Mouse (Mus musculus): Measurements from ENCODE around the gene Tas1r1. TPM values are rescaled to one million over a fixed set of nuclear protein-coding genes. Genes with fewer than 3 reads are reported as not detected.

Gene Tas1r1
- polyA plus RNA-seq, 1 experiment from 2014 or later: 1.2 TPM

DNA sequence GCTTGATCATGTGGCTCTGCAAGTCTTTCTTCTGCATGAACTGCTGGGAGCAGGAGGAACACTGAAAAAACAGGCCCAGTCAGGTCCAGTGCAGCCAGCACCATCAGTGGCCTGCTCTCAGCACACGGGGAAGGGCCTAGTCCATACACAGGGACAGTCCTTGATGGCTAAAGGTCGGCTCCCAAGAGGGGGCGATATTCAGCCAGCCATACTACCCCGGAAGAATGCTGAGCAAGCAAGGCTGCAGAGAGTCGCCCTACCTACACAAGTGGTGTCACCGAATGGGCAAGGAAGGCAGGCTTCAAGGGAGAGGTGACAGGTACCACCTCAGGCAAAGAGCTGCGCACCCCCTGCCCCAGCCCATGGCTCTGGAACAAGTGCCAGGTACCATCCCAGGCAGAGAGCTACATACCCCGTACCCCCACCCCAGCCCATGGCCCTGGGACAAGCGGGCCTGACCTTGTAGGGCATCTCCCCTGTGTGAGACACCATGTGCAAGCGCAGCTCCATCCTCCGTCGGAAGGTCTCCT lies 16.7 kb downstream of the Tas1r1 start:
- whole genome bisulfite sequencing: 79% methylated on average over 12 of the region's 12 CpGs
- no peak overlapping the region for H3K27ac ChIP-seq (replicated peaks; ENCODE audit: low read depth, low read length)
- no peak overlapping the region for H3K4me3 ChIP-seq (replicated peaks; ENCODE audit: low read depth, low read length)
- H3K4me2 ChIP-seq (ENCODE audit: low read length): no peak overlapping the region
- H3K36me3 ChIP-seq (ENCODE audit: control insufficient read depth, insufficient read depth, low read length): peaks cover 54% of the 10 kb centered on the region
- H3K27me3 ChIP-seq (ENCODE audit: control insufficient read depth, insufficient read depth, low read length): no peaks in the 10 kb centered on the region
- no peak for ATAC-seq (ENCODE audit: low FRiP score, low TSS enrichment)
- H3K4me1 ChIP-seq (ENCODE audit: control insufficient read depth, insufficient read depth, low read length): peaks cover 13% of the 10 kb centered on the region
- H3K9ac ChIP-seq (replicated peaks; ENCODE audit: low read length): no peak overlapping the region
- no peaks in the 10 kb centered on the region for H3K9me3 ChIP-seq (ENCODE audit: control insufficient read depth, low read length)
- no peak for DNase-seq

DNA sequence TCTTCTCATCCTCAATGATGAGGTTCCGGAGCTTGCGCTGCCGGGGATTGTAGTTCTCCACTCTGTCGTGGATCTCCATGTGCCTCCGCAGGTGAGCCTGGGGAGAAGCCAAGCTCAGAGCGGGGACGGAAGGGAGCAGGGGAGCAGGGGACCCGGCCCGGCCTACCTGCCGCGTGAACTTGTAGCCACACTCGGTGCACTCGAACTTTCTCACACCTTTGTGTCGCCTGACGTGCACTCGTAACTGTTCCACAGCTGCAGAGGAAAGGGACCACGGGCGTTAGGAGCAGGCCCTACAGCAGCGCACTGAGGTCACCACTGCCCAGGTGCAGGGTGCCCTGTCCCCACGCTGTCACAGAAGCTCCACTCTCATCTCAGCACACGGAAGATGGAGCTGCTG lies 18.3 kb downstream of the Tas1r1 start:
- Histone ChIP-seq H3K9me3 (ENCODE audit: control insufficient read depth, low read length) (no peaks in the 10 kb centered on the region), H3K27ac (replicated peaks; ENCODE audit: low read depth, low read length) (no peak overlapping the region), H3K4me1 (ENCODE audit: control insufficient read depth, insufficient read depth, low read length) (no peaks in the 10 kb centered on the region), H3K4me3 (replicated peaks; ENCODE audit: low read depth, low read length) (no peak overlapping the region), H3K36me3 (ENCODE audit: control insufficient read depth, insufficient read depth, low read length) (peaks cover 59% of the 10 kb centered on the region), H3K4me2 (ENCODE audit: low read length) (no peak overlapping the region), H3K9ac (replicated peaks; ENCODE audit: low read length) (no peak overlapping the region), H3K27me3 (ENCODE audit: control insufficient read depth, insufficient read depth, low read length) (no peaks in the 10 kb centered on the region)
- no peak for ATAC-seq (ENCODE audit: low FRiP score, low TSS enrichment)
- 94% methylated on average over 21 of the region's 21 CpGs for WGBS
- DNase-seq: no peak

DNA sequence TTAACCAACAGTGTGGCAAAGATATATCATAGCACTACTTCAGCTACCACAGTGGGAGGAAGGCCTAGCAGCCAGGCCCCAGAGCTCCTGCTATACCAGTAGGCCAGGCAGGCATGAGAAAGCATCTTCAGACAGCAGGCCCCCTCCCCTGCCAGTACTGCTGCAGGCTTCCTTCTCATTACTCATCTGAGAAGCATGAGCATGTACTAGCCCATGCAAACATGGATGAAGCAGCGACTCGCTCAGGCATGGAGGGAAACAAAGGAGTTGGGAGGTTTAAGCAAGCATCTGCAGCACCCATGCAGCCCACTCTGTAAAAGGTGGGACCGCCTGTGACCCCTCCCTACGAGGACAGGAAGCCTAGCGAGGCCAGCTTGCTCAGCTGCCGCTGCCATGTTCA lies 19.3 kb downstream of the Tas1r1 start:
- Histone ChIP-seq H3K36me3 (ENCODE audit: control insufficient read depth, insufficient read depth, low read length) (peaks cover 65% of the 10 kb centered on the region), H3K4me3 (replicated peaks; ENCODE audit: low read depth, low read length) (no peak overlapping the region), H3K27me3 (ENCODE audit: control insufficient read depth, insufficient read depth, low read length) (no peaks in the 10 kb centered on the region), H3K9me3 (ENCODE audit: control insufficient read depth, low read length) (no peaks in the 10 kb centered on the region), H3K4me1 (ENCODE audit: control insufficient read depth, insufficient read depth, low read length) (no peaks in the 10 kb centered on the region), H3K4me2 (ENCODE audit: low read length) (no peak overlapping the region), H3K27ac (replicated peaks; ENCODE audit: low read depth, low read length) (no peak overlapping the region), H3K9ac (replicated peaks; ENCODE audit: low read length) (no peak overlapping the region)
- 91% methylated on average over 6 of the region's 6 CpGs for WGBS
- ATAC-seq (ENCODE audit: low FRiP score, low TSS enrichment): no peak
- no peak for DNase-seq

DNA sequence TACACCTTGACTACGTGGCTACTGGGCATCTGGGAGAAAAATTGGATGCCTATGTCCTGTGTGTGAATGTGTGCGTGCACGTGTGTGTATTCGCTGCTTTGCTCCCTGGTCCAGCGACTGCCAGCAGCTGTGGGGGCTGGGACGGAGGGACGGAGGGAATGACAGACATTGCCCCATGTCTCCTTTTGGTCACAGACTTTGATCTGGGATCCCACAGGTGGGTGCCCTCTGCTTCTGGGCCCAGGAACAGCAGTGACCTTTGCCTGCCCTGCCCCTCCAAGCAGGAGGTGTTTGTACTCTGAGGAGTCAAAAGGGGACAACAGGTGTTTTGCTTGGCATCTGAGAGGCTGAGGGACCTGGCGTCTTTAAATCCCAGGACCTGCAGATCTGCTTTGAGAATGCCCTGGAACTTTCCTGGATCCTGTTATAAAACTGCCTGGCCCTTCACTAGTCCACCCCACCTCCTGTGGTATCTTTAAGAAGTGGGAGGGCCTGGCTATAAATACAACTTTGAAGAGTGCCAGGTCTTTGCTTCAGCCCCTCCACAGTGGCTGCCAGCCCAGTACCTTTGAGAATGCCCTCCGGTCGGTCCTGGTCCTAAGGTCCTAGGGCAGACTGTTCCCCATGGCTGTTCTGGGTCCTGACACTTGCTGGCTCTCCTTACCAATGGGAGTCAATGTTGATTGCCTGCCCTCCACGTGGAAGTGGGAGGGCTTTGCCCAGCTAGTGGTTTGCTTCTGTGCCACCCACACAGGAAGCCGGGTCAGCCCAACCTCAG lies 25.1 kb downstream of the Tas1r1 start:
- Histone ChIP-seq H3K27me3 (ENCODE audit: control insufficient read depth, insufficient read depth, low read length) (peaks cover 15% of the 10 kb centered on the region; the same call in 1 of the 2 replicates), H3K4me2 (ENCODE audit: low read length) (no peak overlapping the region), H3K9ac (replicated peaks; ENCODE audit: low read length) (no peak overlapping the region), H3K9me3 (ENCODE audit: control insufficient read depth, low read length) (no peaks in the 10 kb centered on the region), H3K36me3 (ENCODE audit: control insufficient read depth, insufficient read depth, low read length) (0 out of 2 replicates have a peak, but pooled peaks cover 11% of the 10 kb centered on the region), H3K4me3 (replicated peaks; ENCODE audit: low read depth, low read length) (no peak overlapping the region), H3K4me1 (ENCODE audit: control insufficient read depth, insufficient read depth, low read length) (peaks cover 23% of the 10 kb centered on the region), H3K27ac (replicated peaks; ENCODE audit: low read depth, low read length) (no peak overlapping the region)
- WGBS: 91% methylated on average over 12 of the region's 12 CpGs
- DNase-seq (no peak), ATAC-seq (ENCODE audit: low FRiP score, low TSS enrichment) (no peak)

DNA sequence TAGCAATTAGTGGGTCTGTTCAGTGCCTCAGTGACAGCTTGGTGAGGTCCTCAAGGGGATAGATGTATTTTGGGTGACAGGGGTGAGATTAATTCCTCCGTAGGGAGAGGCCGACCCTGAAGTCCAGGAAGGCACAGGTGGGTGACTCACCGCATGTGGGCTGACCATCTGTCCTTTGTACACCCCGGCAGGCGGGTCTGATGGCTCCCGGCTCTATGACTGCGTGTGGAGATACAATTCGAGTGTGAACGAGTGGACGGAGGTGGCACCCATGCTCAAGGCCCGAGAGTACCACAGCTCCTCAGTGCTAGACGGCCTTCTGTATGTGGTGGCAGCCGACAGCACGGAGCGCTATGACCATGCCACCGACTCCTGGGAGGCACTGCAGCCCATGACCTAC lies 26.3 kb downstream of the Tas1r1 start:
- no peak overlapping the region for H3K27ac ChIP-seq (replicated peaks; ENCODE audit: low read depth, low read length)
- H3K36me3 ChIP-seq (ENCODE audit: control insufficient read depth, insufficient read depth, low read length): 0 out of 2 replicates have a peak, but pooled peaks cover 11% of the 10 kb centered on the region
- H3K4me2 ChIP-seq (ENCODE audit: low read length): no peak overlapping the region
- ATAC-seq (ENCODE audit: low FRiP score, low TSS enrichment) (no peak), DNase-seq (no peak)
- 95% methylated on average over 16 of the region's 16 CpGs for WGBS
- no peaks in the 10 kb centered on the region for H3K9me3 ChIP-seq (ENCODE audit: control insufficient read depth, low read length)
- H3K4me1 ChIP-seq (ENCODE audit: control insufficient read depth, insufficient read depth, low read length): peaks cover 29% of the 10 kb centered on the region
- H3K27me3 ChIP-seq (ENCODE audit: control insufficient read depth, insufficient read depth, low read length): peaks cover 25% of the 10 kb centered on the region
- no peak overlapping the region for H3K4me3 ChIP-seq (replicated peaks; ENCODE audit: low read depth, low read length)
- H3K9ac ChIP-seq (replicated peaks; ENCODE audit: low read length): no peak overlapping the region

DNA sequence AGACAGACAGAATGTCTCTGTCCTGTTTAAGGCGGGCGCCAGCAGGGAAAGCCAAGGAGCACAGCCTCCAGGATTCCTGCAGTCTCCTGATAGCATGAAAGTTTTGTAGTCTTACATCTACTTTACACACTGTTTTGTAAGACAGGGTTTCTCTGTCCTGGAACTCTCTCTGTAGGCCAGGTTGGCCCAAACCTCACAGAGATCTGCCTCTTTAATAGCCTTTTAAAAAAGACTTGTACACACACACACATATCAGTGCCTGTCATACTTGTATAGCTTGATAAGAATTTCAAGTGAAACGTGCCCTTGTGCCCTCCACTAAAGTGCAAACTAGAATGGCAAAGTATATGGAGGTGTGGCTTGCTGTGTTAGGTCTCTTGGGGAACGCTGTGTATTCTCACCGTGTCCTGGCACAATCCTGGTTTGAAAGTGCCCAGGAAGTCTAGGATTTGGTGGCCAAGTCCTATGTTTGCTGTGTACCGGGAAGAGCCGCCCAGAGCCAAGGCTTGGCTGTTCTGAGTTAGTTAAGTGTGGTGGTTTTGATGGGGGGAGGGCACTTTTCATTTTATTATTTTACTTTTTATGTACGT lies 27.1 kb downstream of the Tas1r1 start:
- Histone ChIP-seq H3K4me1 (ENCODE audit: control insufficient read depth, insufficient read depth, low read length) (peaks cover 29% of the 10 kb centered on the region), H3K27me3 (ENCODE audit: control insufficient read depth, insufficient read depth, low read length) (peaks cover 33% of the 10 kb centered on the region), H3K4me3 (replicated peaks; ENCODE audit: low read depth, low read length) (peak overlapping the region; percentile 67; the same call in 1 of the 2 replicates), H3K36me3 (ENCODE audit: control insufficient read depth, insufficient read depth, low read length) (0 out of 2 replicates have a peak, but pooled peaks cover 11% of the 10 kb centered on the region), H3K9ac (replicated peaks; ENCODE audit: low read length) (no peak overlapping the region), H3K9me3 (ENCODE audit: control insufficient read depth, low read length) (no peaks in the 10 kb centered on the region), H3K4me2 (ENCODE audit: low read length) (peak overlapping the region; percentile 100), H3K27ac (replicated peaks; ENCODE audit: low read depth, low read length) (no peak overlapping the region)
- ATAC-seq (ENCODE audit: low FRiP score, low TSS enrichment) (no peak), DNase-seq (no peak)
- 74% methylated on average over 8 of the region's 8 CpGs for WGBS

DNA sequence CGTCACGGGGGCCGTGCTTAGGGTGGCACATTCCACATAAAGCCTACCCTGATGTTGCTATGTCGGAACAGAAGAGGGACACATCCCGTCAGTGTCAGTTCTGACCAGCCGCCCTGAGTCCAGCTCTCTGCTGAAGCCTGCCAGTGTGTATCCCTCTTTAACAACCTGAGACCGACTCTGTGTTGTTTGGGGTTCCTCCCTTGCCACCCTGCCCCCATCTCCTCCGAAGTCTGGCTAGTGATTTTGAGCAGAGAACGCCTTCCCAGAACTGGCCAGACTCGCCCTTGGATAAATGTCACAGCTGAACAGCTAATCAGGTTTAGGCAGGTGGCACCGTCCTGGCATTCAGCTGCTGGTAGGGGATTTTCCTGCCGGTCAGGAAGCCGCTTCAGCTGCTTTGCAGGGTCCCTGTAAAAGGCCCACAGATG lies 27.6 kb downstream of the Tas1r1 start:
- peak overlapping the region; percentile 100 for H3K4me2 ChIP-seq (ENCODE audit: low read length)
- H3K36me3 ChIP-seq (ENCODE audit: control insufficient read depth, insufficient read depth, low read length): 0 out of 2 replicates have a peak, but pooled peaks cover 11% of the 10 kb centered on the region
- no peak overlapping the region for H3K27ac ChIP-seq (replicated peaks; ENCODE audit: low read depth, low read length)
- ATAC-seq (ENCODE audit: low FRiP score, low TSS enrichment) (no peak), DNase-seq (no peak)
- H3K9me3 ChIP-seq (ENCODE audit: control insufficient read depth, low read length): no peaks in the 10 kb centered on the region
- H3K9ac ChIP-seq (replicated peaks; ENCODE audit: low read length): no peak overlapping the region
- peaks cover 34% of the 10 kb centered on the region for H3K27me3 ChIP-seq (ENCODE audit: control insufficient read depth, insufficient read depth, low read length)
- H3K4me3 ChIP-seq (replicated peaks; ENCODE audit: low read depth, low read length): peak overlapping the region; percentile 67
- WGBS: 7% methylated on average over 13 of the region's 13 CpGs
- peaks cover 29% of the 10 kb centered on the region for H3K4me1 ChIP-seq (ENCODE audit: control insufficient read depth, insufficient read depth, low read length)

DNA sequence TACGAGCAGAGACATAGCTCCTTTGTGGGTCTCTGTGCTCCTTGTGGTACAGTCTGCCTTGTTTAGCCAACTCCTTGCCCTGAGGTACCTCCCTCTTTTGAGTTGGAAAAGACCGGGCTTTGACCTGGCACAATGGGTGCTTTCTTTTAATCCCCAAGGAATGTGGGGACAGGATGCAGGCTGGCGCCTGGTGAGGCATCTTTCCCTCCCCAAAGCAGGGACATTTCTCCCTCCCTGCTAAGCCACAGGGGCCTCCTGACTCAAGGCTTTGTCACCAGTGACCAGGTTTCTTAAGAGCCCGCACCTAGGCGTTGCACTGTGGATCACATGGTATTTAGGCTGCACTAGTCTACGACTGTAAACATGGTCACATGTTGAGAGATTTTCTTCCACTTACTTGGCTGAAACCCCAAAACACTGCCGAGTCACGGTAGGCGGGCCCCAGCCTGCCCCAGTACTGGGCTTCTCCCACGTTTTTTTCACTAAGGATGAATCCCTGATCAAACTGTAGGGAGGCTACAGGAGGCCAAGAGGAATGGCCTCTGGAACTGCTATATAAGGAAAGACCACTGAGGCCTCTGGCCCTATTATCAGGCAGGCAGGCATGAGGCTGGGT lies 28.2 kb downstream of the Tas1r1 start:
- H3K27me3 ChIP-seq (ENCODE audit: control insufficient read depth, insufficient read depth, low read length): peaks cover 34% of the 10 kb centered on the region
- no peak overlapping the region for H3K27ac ChIP-seq (replicated peaks; ENCODE audit: low read depth, low read length)
- H3K9me3 ChIP-seq (ENCODE audit: control insufficient read depth, low read length): no peaks in the 10 kb centered on the region
- H3K4me2 ChIP-seq (ENCODE audit: low read length): peak overlapping the region; percentile 100
- 0 out of 2 replicates have a peak, but pooled peaks cover 8% of the 10 kb centered on the region for H3K36me3 ChIP-seq (ENCODE audit: control insufficient read depth, insufficient read depth, low read length)
- H3K9ac ChIP-seq (replicated peaks; ENCODE audit: low read length): peak overlapping the region; percentile 59
- peak overlapping the region; percentile 67 for H3K4me3 ChIP-seq (replicated peaks; ENCODE audit: low read depth, low read length)
- ATAC-seq (ENCODE audit: low FRiP score, low TSS enrichment): no peak
- peak; percentile 22 for DNase-seq
- 2% methylated on average over 10 of the region's 10 CpGs for WGBS
- peaks cover 29% of the 10 kb centered on the region for H3K4me1 ChIP-seq (ENCODE audit: control insufficient read depth, insufficient read depth, low read length)

All from midbrain, embryonic 14.5 days (tissue).